9 mouse cellular contexts compared by ENCODE assay signal in the genomic region with DNA sequence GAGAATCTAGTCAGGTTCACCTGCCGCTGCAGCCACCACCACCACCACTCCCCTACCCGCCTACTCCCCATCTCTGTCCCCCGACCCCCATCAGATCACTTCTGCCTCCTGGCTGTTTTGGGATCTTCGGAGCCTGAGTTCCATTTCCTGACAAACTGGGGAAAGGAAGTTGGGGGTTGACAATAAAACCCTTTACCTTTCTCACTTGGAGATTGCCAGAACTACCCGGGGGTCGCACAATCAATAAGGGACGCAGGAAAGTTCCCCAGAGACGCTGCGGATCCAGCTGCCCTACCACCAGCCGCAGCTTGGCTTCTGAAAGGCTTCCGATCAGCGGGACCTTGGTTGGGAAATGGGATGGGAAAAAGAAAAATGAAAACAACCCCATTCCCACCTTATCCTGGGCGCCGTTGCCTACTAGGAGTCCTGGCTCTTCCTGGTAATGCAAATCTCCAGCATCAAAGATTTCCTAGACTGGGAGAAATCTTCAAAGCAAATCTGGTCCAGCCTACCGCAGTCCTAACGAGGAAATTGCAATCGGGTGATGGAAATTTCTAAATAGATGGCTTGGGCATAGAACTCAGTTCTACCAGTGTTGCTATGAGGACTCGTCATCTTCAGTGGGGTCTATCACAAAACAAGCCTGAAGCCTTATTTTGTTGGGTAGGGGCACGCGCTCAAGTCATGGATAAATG. TPM values are rescaled to one million over a fixed set of nuclear protein-coding genes. Genes with fewer than 3 reads are reported as not detected.
DNase-seq lines count a peak whose midpoint lies in the region; ATAC-seq and TF ChIP-seq lines count a peak whose summit lies in the region.
"Had no signal": no experiment of that assay in that cellular context is flagged by ENCODE, and none has a peak within 500 bp of the region (broad histone marks: within the 10 kb centered on the region; RNA-seq: fewer than 3 reads in every experiment).

No protein-coding gene starts in this region.

- ATAC-seq in embryonic facial prominence, embryonic 11.5 days (replicated peaks; ENCODE audit: insufficient number of reproducible peaks, low FRiP score, low TSS enrichment, low read depth): no peak
- ATAC-seq in hindbrain, postnatal 0 days: no peak
- no peak for ATAC-seq in midbrain, postnatal 0 days (ENCODE audit: low FRiP score)

- peak overlapping the region; percentile 65 for H3K4me2 ChIP-seq in embryonic facial prominence, embryonic 11.5 days (ENCODE audit: low read depth, low read length)
- H3K4me2 ChIP-seq in hindbrain, postnatal 0 days (ENCODE audit: low read depth, low read length): peak overlapping the region; percentile 81
- H3K4me2 ChIP-seq in midbrain, postnatal 0 days (ENCODE audit: low read depth, low read length, poor library complexity, severe bottlenecking): peak overlapping the region; percentile 67

- H3K4me3 ChIP-seq in left cerebral cortex, adult 2 months: peak overlapping the region; percentile 65
- peak overlapping the region; percentile 62 for H3K4me3 ChIP-seq in embryonic facial prominence, embryonic 11.5 days (ENCODE audit: low read depth, low read length)
- H3K4me3 ChIP-seq in hindbrain, postnatal 0 days (ENCODE audit: low read length): peak overlapping the region; percentile 58
- peak overlapping the region; percentile 58 for H3K4me3 ChIP-seq in midbrain, postnatal 0 days (ENCODE audit: low read depth, low read length)

- H3K27me3 ChIP-seq in embryonic facial prominence, embryonic 11.5 days (ENCODE audit: control insufficient read depth, insufficient read depth, low read length): no peaks in the 10 kb centered on the region
- H3K27me3 ChIP-seq in hindbrain, postnatal 0 days (ENCODE audit: insufficient read depth, low read length): no peaks in the 10 kb centered on the region
- H3K27me3 ChIP-seq in midbrain, postnatal 0 days (ENCODE audit: insufficient read depth, low read length): no peaks in the 10 kb centered on the region

- no peak; the same call in 1 of the 2 replicates for TF ChIP-seq CTCF in left cerebral cortex, adult 2 months (IDR thresholded peaks at IDR 0.05)
- TF ChIP-seq CTCF in hindbrain, postnatal 0 days (IDR thresholded peaks at IDR 0.05; ENCODE audit: low read depth): no peak
- TF ChIP-seq CTCF in midbrain, postnatal 0 days (IDR thresholded peaks at IDR 0.05): no peak

- H3K36me3 ChIP-seq in embryonic facial prominence, embryonic 11.5 days (replicated peaks; ENCODE audit: control insufficient read depth, insufficient read depth, low read depth, low read length): peaks cover 3% of the 10 kb centered on the region
- H3K36me3 ChIP-seq in hindbrain, postnatal 0 days (ENCODE audit: insufficient read depth, low read length): peaks cover 26% of the 10 kb centered on the region
- peaks cover 24% of the 10 kb centered on the region for H3K36me3 ChIP-seq in midbrain, postnatal 0 days (ENCODE audit: insufficient read depth, low read length)

- no peaks in the 10 kb centered on the region for H3K9me3 ChIP-seq in embryonic facial prominence, embryonic 11.5 days (replicated peaks; ENCODE audit: control insufficient read depth, low read length)
- no peaks in the 10 kb centered on the region for H3K9me3 ChIP-seq in hindbrain, postnatal 0 days (ENCODE audit: low read length)
- H3K9me3 ChIP-seq in midbrain, postnatal 0 days (ENCODE audit: low read length): no peaks in the 10 kb centered on the region

- DNase-seq in left cerebral cortex, adult 2 months (ENCODE audit: extremely low spot score in 1 of 2, low spot score in 2 of 2): no peak
- DNase-seq in left cerebral cortex, adult 11 months (ENCODE audit: low spot score): no peak
- DNase-seq in embryonic facial prominence, embryonic 11.5 days (ENCODE audit: low spot score): no peak
- DNase-seq in hindbrain, postnatal 0 days (ENCODE audit: low spot score): peak; percentile 25
- no peak for DNase-seq in midbrain, postnatal 0 days (ENCODE audit: low spot score)
- no peak for DNase-seq in B cell, adult 2 months
- no peak for DNase-seq in cerebellum, adult 18-20 months
- no peak for DNase-seq in gastrocnemius, postnatal 4 days (ENCODE audit: low spot score in 2 of 2)

- intact Hi-C loops in left cerebral cortex, adult 2 months (cut with DNase I): no loop called here

- 13% methylated on average over 20 of the region's 20 CpGs for WGBS in embryonic facial prominence, embryonic 11.5 days
- WGBS in hindbrain, postnatal 0 days: 12% methylated on average over 20 of the region's 20 CpGs
- 16% methylated on average over 20 of the region's 20 CpGs for WGBS in midbrain, postnatal 0 days

- no peaks in the 10 kb centered on the region for H3K4me1 ChIP-seq in embryonic facial prominence, embryonic 11.5 days (ENCODE audit: control insufficient read depth, insufficient read depth, low read length)
- peaks cover 12% of the 10 kb centered on the region for H3K4me1 ChIP-seq in hindbrain, postnatal 0 days (ENCODE audit: insufficient read depth, low read length)
- peaks cover 10% of the 10 kb centered on the region; the same call in 1 of the 2 replicates for H3K4me1 ChIP-seq in midbrain, postnatal 0 days (ENCODE audit: insufficient read depth, low read length)

- H3K9ac ChIP-seq in embryonic facial prominence, embryonic 11.5 days (replicated peaks; ENCODE audit: low read length): peak overlapping the region; percentile 35
- peak overlapping the region; percentile 63 for H3K9ac ChIP-seq in hindbrain, postnatal 0 days (replicated peaks; ENCODE audit: low read length)
- H3K9ac ChIP-seq in midbrain, postnatal 0 days (replicated peaks; ENCODE audit: low read length, poor library complexity, severe bottlenecking): peak overlapping the region; percentile 63

- H3K27ac ChIP-seq in left cerebral cortex, adult 2 months: peak overlapping the region; percentile 88
- H3K27ac ChIP-seq in embryonic facial prominence, embryonic 11.5 days (replicated peaks; ENCODE audit: low read depth, low read length): no peak overlapping the region
- peak overlapping the region; percentile 72 for H3K27ac ChIP-seq in hindbrain, postnatal 0 days
- peak overlapping the region; percentile 82 for H3K27ac ChIP-seq in midbrain, postnatal 0 days (ENCODE audit: low read depth, low read length)

RNA-seq across cellular contexts. Expression of a gene that starts 0.8 kb away (rescaled TPM):
- total RNA-seq in left cerebral cortex, adult 2 months (2021): 10 to 100 TPM; 14.8 to 16.3 TPM
- polyA plus RNA-seq in embryonic facial prominence, embryonic 11.5 days (2014; fragmentation: Nextera tagmentation; extraction: Ambion mirVana): 9.4 and 9.7 TPM in 2 replicates
- total RNA-seq in hindbrain, postnatal 0 days (2014; rRNA removed): 17.3 and 18.3 TPM in 2 replicates
- 24.7 and 25.5 TPM in 2 replicates for polyA plus RNA-seq in hindbrain, postnatal 0 days (2015; fragmentation: Nextera tagmentation; extraction: Ambion mirVana)
- 17.3 and 17.8 TPM in 2 replicates for total RNA-seq in midbrain, postnatal 0 days (2014; rRNA removed)
- 30.2 and 32.5 TPM in 2 replicates for polyA plus RNA-seq in midbrain, postnatal 0 days (2015; fragmentation: Nextera tagmentation; extraction: Ambion mirVana)
- total RNA-seq in gastrocnemius, postnatal 4 days (2021): 1 to 10 TPM; 7.7 to 8.8 TPM

RNA-seq across cellular contexts. Expression of a gene that starts 1.2 kb away (rescaled TPM):
- 10 to 100 TPM; 69.8 to 73.3 TPM for total RNA-seq in left cerebral cortex, adult 2 months (2021)
- 157 and 171 TPM in 2 replicates for polyA plus RNA-seq in embryonic facial prominence, embryonic 11.5 days (2014; fragmentation: Nextera tagmentation; extraction: Ambion mirVana)
- total RNA-seq in hindbrain, postnatal 0 days (2014; rRNA removed): 34.1 and 42.9 TPM in 2 replicates
- polyA plus RNA-seq in hindbrain, postnatal 0 days (2015; fragmentation: Nextera tagmentation; extraction: Ambion mirVana): 114 and 118 TPM in 2 replicates
- total RNA-seq in midbrain, postnatal 0 days (2014; rRNA removed): 31.4 and 36.7 TPM in 2 replicates
- polyA plus RNA-seq in midbrain, postnatal 0 days (2015; fragmentation: Nextera tagmentation; extraction: Ambion mirVana): 115 and 116 TPM in 2 replicates
- 100 to 1,000 TPM in 1 of 2 experiments, 10 to 100 TPM in 1; 85.4 to 103 TPM for total RNA-seq in gastrocnemius, postnatal 4 days (2021)

RNA-seq across cellular contexts. Expression of a gene that starts 17.6 kb away (rescaled TPM):
- 1 to 10 TPM; 1.8 to 1.9 TPM for total RNA-seq in left cerebral cortex, adult 2 months (2021)
- 0.15 and 0.77 TPM in 2 replicates for polyA plus RNA-seq in embryonic facial prominence, embryonic 11.5 days (2014; fragmentation: Nextera tagmentation; extraction: Ambion mirVana)
- total RNA-seq in hindbrain, postnatal 0 days (2014; rRNA removed): 2.0 and 3.0 TPM in 2 replicates
- polyA plus RNA-seq in hindbrain, postnatal 0 days (2015; fragmentation: Nextera tagmentation; extraction: Ambion mirVana): 0.85 and 1.3 TPM in 2 replicates
- total RNA-seq in midbrain, postnatal 0 days (2014; rRNA removed): 2.3 and 7.4 TPM in 2 replicates
- 1.7 and 2.3 TPM in 2 replicates for polyA plus RNA-seq in midbrain, postnatal 0 days (2015; fragmentation: Nextera tagmentation; extraction: Ambion mirVana)
- under 1 TPM; 0.13 to 0.15 TPM for total RNA-seq in gastrocnemius, postnatal 4 days (2021)
- total RNA-seq: gastrocnemius, postnatal 25 days had no signal

RNA-seq across cellular contexts. Expression of a gene that starts 27.9 kb away (rescaled TPM):
- 100 to 1,000 TPM; 131 to 138 TPM for total RNA-seq in left cerebral cortex, adult 2 months (2021)
- 2.1 and 2.3 TPM in 2 replicates for polyA plus RNA-seq in embryonic facial prominence, embryonic 11.5 days (2014; fragmentation: Nextera tagmentation; extraction: Ambion mirVana)
- total RNA-seq in hindbrain, postnatal 0 days (2014; rRNA removed): 88.2 and 103 TPM in 2 replicates
- polyA plus RNA-seq in hindbrain, postnatal 0 days (2015; fragmentation: Nextera tagmentation; extraction: Ambion mirVana): 15.0 and 18.9 TPM in 2 replicates
- 83.7 and 89.0 TPM in 2 replicates for total RNA-seq in midbrain, postnatal 0 days (2014; rRNA removed)
- 13.1 and 13.4 TPM in 2 replicates for polyA plus RNA-seq in midbrain, postnatal 0 days (2015; fragmentation: Nextera tagmentation; extraction: Ambion mirVana)
- total RNA-seq in gastrocnemius, postnatal 4 days (2021): 10 to 100 TPM; 17.0 to 18.1 TPM

RNA-seq across cellular contexts. Expression of a gene that starts 28.7 kb away (rescaled TPM):
- 10 to 100 TPM; 13.4 to 14.3 TPM for total RNA-seq in left cerebral cortex, adult 2 months (2021)
- polyA plus RNA-seq in embryonic facial prominence, embryonic 11.5 days (2014; fragmentation: Nextera tagmentation; extraction: Ambion mirVana): 7.4 and 7.7 TPM in 2 replicates
- 19.6 and 23.8 TPM in 2 replicates for total RNA-seq in hindbrain, postnatal 0 days (2014; rRNA removed)
- 7.7 and 9.0 TPM in 2 replicates for polyA plus RNA-seq in hindbrain, postnatal 0 days (2015; fragmentation: Nextera tagmentation; extraction: Ambion mirVana)
- 19.8 and 20.6 TPM in 2 replicates for total RNA-seq in midbrain, postnatal 0 days (2014; rRNA removed)
- 9.9 and 11.6 TPM in 2 replicates for polyA plus RNA-seq in midbrain, postnatal 0 days (2015; fragmentation: Nextera tagmentation; extraction: Ambion mirVana)
- 1 to 10 TPM; 8.0 to 8.4 TPM for total RNA-seq in gastrocnemius, postnatal 4 days (2021)
